Comparison of ENCODE assay signal across 9 mouse cellular contexts in genomic region chr8:44934416-44934815, GRCm38 (mm10). TPM values are rescaled to one million over a fixed set of nuclear protein-coding genes. Genes with fewer than 3 reads are reported as not detected.
DNase-seq lines count a peak whose midpoint lies in the region; ATAC-seq and TF ChIP-seq lines count a peak whose summit lies in the region.
"Had no signal": no experiment of that assay in that cellular context is flagged by ENCODE, and none has a peak within 500 bp of the region (broad histone marks: within the 10 kb centered on the region; RNA-seq: fewer than 3 reads in every experiment).

No protein-coding gene starts in this region.

- no peak for DNase-seq in heart, postnatal 25 days (ENCODE audit: low spot score)
- no peak for DNase-seq in embryonic facial prominence, embryonic 10.5 days (ENCODE audit: low spot score)
- no peak for DNase-seq in midbrain, embryonic 14.5 days
- DNase-seq in thymus, adult 2 months, result no peak
- DNase-seq in spleen, postnatal 14 days (ENCODE audit: low spot score in 2 of 2), result no peak
- DNase-seq in thymus, postnatal 0 days (ENCODE audit: low spot score), result no peak

- peaks cover 2% of the 10 kb centered on the region; the same call in 1 of the 2 replicates for H3K9me3 ChIP-seq in heart, embryonic 16.5 days (replicated peaks; ENCODE audit: control insufficient read depth, low read length)
- H3K9me3 ChIP-seq in embryonic facial prominence, embryonic 10.5 days, result no peaks in the 10 kb centered on the region; the same call in 1 of the 2 replicates
- H3K9me3 ChIP-seq in hindbrain, embryonic 16.5 days (ENCODE audit: control insufficient read depth, low read length), result no peaks in the 10 kb centered on the region
- no peaks in the 10 kb centered on the region for H3K9me3 ChIP-seq in midbrain, embryonic 14.5 days (ENCODE audit: control insufficient read depth, low read length)

- peak overlapping the region; percentile 85 for H3K4me2 ChIP-seq in heart, embryonic 16.5 days (ENCODE audit: low read depth, low read length)
- peak overlapping the region; percentile 96 for H3K4me2 ChIP-seq in hindbrain, embryonic 16.5 days (ENCODE audit: low read length)
- H3K4me2 ChIP-seq in midbrain, embryonic 14.5 days (ENCODE audit: low read length), result peak overlapping the region; percentile 80

- intact Hi-C loops in heart, postnatal 25 days (cut with DNase I), result no loop called here

- H3K4me1 ChIP-seq in heart, embryonic 16.5 days (ENCODE audit: control insufficient read depth, insufficient read depth, low read length), result peaks cover under 1% of the 10 kb centered on the region; the same call in 1 of the 2 replicates
- H3K4me1 ChIP-seq in embryonic facial prominence, embryonic 10.5 days, result peaks cover 11% of the 10 kb centered on the region
- no peaks in the 10 kb centered on the region; the same call in 1 of the 2 replicates for H3K4me1 ChIP-seq in hindbrain, embryonic 16.5 days (ENCODE audit: control insufficient read depth, insufficient read depth, low read depth, low read length)
- H3K4me1 ChIP-seq in midbrain, embryonic 14.5 days (ENCODE audit: control insufficient read depth, insufficient read depth, low read length), result peaks cover 5% of the 10 kb centered on the region
- H3K4me1 ChIP-seq in thymus, adult 2 months (replicated peaks; ENCODE audit: control insufficient read depth, insufficient read depth, low read length), result no peaks in the 10 kb centered on the region

- 0 out of 2 replicates have a peak, but pooled peaks cover 1% of the 10 kb centered on the region for H3K36me3 ChIP-seq in heart, embryonic 16.5 days (ENCODE audit: control insufficient read depth, insufficient read depth)
- H3K36me3 ChIP-seq in embryonic facial prominence, embryonic 10.5 days (replicated peaks), result no peaks in the 10 kb centered on the region
- no peaks in the 10 kb centered on the region for H3K36me3 ChIP-seq in hindbrain, embryonic 16.5 days (ENCODE audit: control insufficient read depth, insufficient read depth, low read length)
- H3K36me3 ChIP-seq in midbrain, embryonic 14.5 days (ENCODE audit: control insufficient read depth, insufficient read depth, low read length), result no peaks in the 10 kb centered on the region
- H3K36me3 ChIP-seq in thymus, adult 2 months (ENCODE audit: control insufficient read depth, insufficient read depth, low read length), result no peaks in the 10 kb centered on the region

- TF ChIP-seq CTCF in thymus, adult 2 months (IDR thresholded peaks at IDR 0.05; ENCODE audit: borderline replicate concordance, control insufficient read depth, extremely low read depth, insufficient read depth, low read length, poor library complexity), result no peak

- 3% methylated on average over 13 of the region's 13 CpGs for WGBS in heart, embryonic 16.5 days
- WGBS in embryonic facial prominence, embryonic 10.5 days, result 4% methylated on average over 13 of the region's 13 CpGs
- WGBS in hindbrain, embryonic 16.5 days, result 3% methylated on average over 13 of the region's 13 CpGs
- 2% methylated on average over 13 of the region's 13 CpGs for WGBS in midbrain, embryonic 14.5 days
- WGBS in thymus, adult 2 months, result 8% methylated on average over 13 of the region's 13 CpGs

- peak overlapping the region; percentile 84 for H3K9ac ChIP-seq in heart, embryonic 16.5 days (ENCODE audit: low read length)
- peak overlapping the region; percentile 60 for H3K9ac ChIP-seq in hindbrain, embryonic 16.5 days (ENCODE audit: low read depth, low read length)
- peak overlapping the region; percentile 59; the same call in 1 of the 2 replicates for H3K9ac ChIP-seq in midbrain, embryonic 14.5 days (replicated peaks; ENCODE audit: low read length)

- peak overlapping the region; percentile 89 for H3K4me3 ChIP-seq in heart, embryonic 16.5 days (ENCODE audit: low read length)
- peak overlapping the region; percentile 79 for H3K4me3 ChIP-seq in embryonic facial prominence, embryonic 10.5 days
- peak overlapping the region; percentile 89 for H3K4me3 ChIP-seq in hindbrain, embryonic 16.5 days (ENCODE audit: low read length)
- peak overlapping the region; percentile 70 for H3K4me3 ChIP-seq in midbrain, embryonic 14.5 days (replicated peaks; ENCODE audit: low read depth, low read length)
- no peak overlapping the region for H3K4me3 ChIP-seq in thymus, adult 2 months (ENCODE audit: control insufficient read depth, insufficient read depth, low read length)

- ATAC-seq in heart, embryonic 16.5 days (replicated peaks; ENCODE audit: extremely low read depth, insufficient read depth, low FRiP score), result no peak
- ATAC-seq in hindbrain, embryonic 16.5 days, result no peak
- ATAC-seq in midbrain, embryonic 14.5 days (ENCODE audit: low FRiP score, low TSS enrichment), result no peak

- peak overlapping the region; percentile 88 for H3K27ac ChIP-seq in heart, embryonic 16.5 days (ENCODE audit: low read length)
- H3K27ac ChIP-seq in embryonic facial prominence, embryonic 10.5 days (replicated peaks), result peak overlapping the region; percentile 92; the same call in 1 of the 2 replicates
- H3K27ac ChIP-seq in hindbrain, embryonic 16.5 days (ENCODE audit: low read depth, low read length), result peak overlapping the region; percentile 88
- peak overlapping the region; percentile 83 for H3K27ac ChIP-seq in midbrain, embryonic 14.5 days (replicated peaks; ENCODE audit: low read depth, low read length)
- H3K27ac ChIP-seq in thymus, adult 2 months (ENCODE audit: control insufficient read depth, insufficient read depth, low read length), result no peak overlapping the region

- H3K27me3 ChIP-seq in heart, embryonic 16.5 days (ENCODE audit: control insufficient read depth, insufficient read depth, low read length), result no peaks in the 10 kb centered on the region
- 0 out of 2 replicates have a peak, but pooled peaks cover 6% of the 10 kb centered on the region for H3K27me3 ChIP-seq in embryonic facial prominence, embryonic 10.5 days (replicated peaks; ENCODE audit: low read depth, poor library complexity, severe bottlenecking)
- H3K27me3 ChIP-seq in hindbrain, embryonic 16.5 days (replicated peaks; ENCODE audit: control insufficient read depth, insufficient read depth, low read length), result no peaks in the 10 kb centered on the region
- H3K27me3 ChIP-seq in midbrain, embryonic 14.5 days (ENCODE audit: control insufficient read depth, insufficient read depth, low read length), result no peaks in the 10 kb centered on the region
- peaks cover 3% of the 10 kb centered on the region; the same call in 1 of the 2 replicates for H3K27me3 ChIP-seq in thymus, adult 2 months (ENCODE audit: control insufficient read depth, insufficient read depth, low read length)

- no peak for TF ChIP-seq POLR2A in thymus, adult 2 months (IDR thresholded peaks at IDR 0.05; ENCODE audit: control insufficient read depth, extremely low read depth, insufficient read depth, low read length, poor library complexity)

RNA-seq across cellular contexts. Expression of gene Fat1, which starts 0.8 kb away (rescaled TPM):
- 10.4 and 13.8 TPM in 2 replicates for polyA plus RNA-seq in heart, embryonic 16.5 days (2015; fragmentation: Nextera tagmentation; extraction: Ambion mirVana)
- 10 to 100 TPM; 18.8 to 19.0 TPM for total RNA-seq in heart, postnatal 25 days (2021)
- polyA plus RNA-seq in embryonic facial prominence, embryonic 10.5 days (2016; fragmentation: Nextera tagmentation; extraction: Ambion mirVana), result 17.2 and 18.6 TPM in 2 replicates
- 14.8 and 16.0 TPM in 2 replicates for polyA plus RNA-seq in hindbrain, embryonic 16.5 days (2015; fragmentation: Nextera tagmentation; extraction: Ambion mirVana)
- polyA plus RNA-seq in midbrain, embryonic 14.5 days (2014; fragmentation: Nextera tagmentation; extraction: Ambion mirVana), result 22.8 and 23.5 TPM in 2 replicates
- 7.7 and 10.2 TPM in 2 replicates for polyA plus RNA-seq in thymus, adult 2 months (2012; rRNA removed)
- polyA plus RNA-seq in thymus, postnatal 0 days (2015; fragmentation: Nextera tagmentation; extraction: Ambion mirVana), result 2.3 TPM in 2 replicates
- total RNA-seq: common myeloid progenitor, adult 5-6 weeks had no signal
